Mouse (Mus musculus) forebrain, embryonic 16.5 days (tissue): ENCODE results near the gene Aifm2. TPM values are rescaled to one million over a fixed set of nuclear protein-coding genes. Genes with fewer than 3 reads are reported as not detected.

Experiments used
- ATAC-seq: fragments of 200-750 bp; cut with Nextera tagmentation; 2 replicates; pipeline ENCODE4 v1.8.0; 2017; ENCODE audit warnings: mild to moderate bottlenecking, moderate library complexity
- H3K27ac ChIP-seq: fragments of 300-500 bp; sonication (generic); 2 replicates; pipeline ENCODE4 v1.5.1; 2014; ENCODE audit warnings: low read length, control low read depth
- H3K27me3 ChIP-seq: fragments of 300-500 bp; sonication (generic); replicated peaks from 2 replicates; pipeline ENCODE4 v1.6.1; 2014; ENCODE audit warnings: low read length; ENCODE audit not compliant: control insufficient read depth, insufficient read depth
- H3K36me3 ChIP-seq: fragments of 300-500 bp; sonication (generic); 2 replicates; pipeline ENCODE4 v1.6.1; 2014; ENCODE audit not compliant: control insufficient read depth, insufficient read depth
- H3K4me1 ChIP-seq: fragments of 300-500 bp; sonication (generic); replicated peaks from 2 replicates; pipeline ENCODE4 v1.6.1; 2014; ENCODE audit warnings: low read length; ENCODE audit not compliant: control insufficient read depth, insufficient read depth
- H3K4me2 ChIP-seq: fragments of 300-500 bp; sonication (generic); 2 replicates; pipeline ENCODE4 v1.6.1; 2014; ENCODE audit warnings: mild to moderate bottlenecking, low read length, control low read depth
- H3K4me3 ChIP-seq: fragments of 300-500 bp; sonication (generic); replicated peaks from 2 replicates; pipeline ENCODE4 v1.5.1; 2014; ENCODE audit warnings: mild to moderate bottlenecking, low read length, control low read depth
- H3K9ac ChIP-seq: fragments of 300-500 bp; sonication (generic); replicated peaks from 2 replicates; pipeline ENCODE4 v1.6.1; 2014; ENCODE audit warnings: low read depth, low read length, control low read depth
- H3K9me3 ChIP-seq: fragments of 300-500 bp; sonication (generic); 2 replicates; pipeline ENCODE4 v1.6.1; 2016; ENCODE audit warnings: low read length; ENCODE audit not compliant: control insufficient read depth
- WGBS: fragments of 180-500 bp; shearing (Covaris S2); extraction: QIAGEN DNeasy Blood & Tissue Kit; methylation state at CpG from one replicate; pipeline ENCODE4 v1.1.7; 2014; 5-methylcytosine and 5-hydroxymethylcytosine counted together
- polyA plus RNA-seq: library from polyadenylated mRNA; unstranded; fragments of >200 nt; fragmentation: Nextera tagmentation; extraction: Ambion mirVana; gene quantifications from 2 replicates; pipeline ENCODE4 v1.2.1, GENCODE M21; 2015

Aifm2 gene
- 5.6 and 7.6 TPM in 2 replicates for polyA plus RNA-seq

DNA sequence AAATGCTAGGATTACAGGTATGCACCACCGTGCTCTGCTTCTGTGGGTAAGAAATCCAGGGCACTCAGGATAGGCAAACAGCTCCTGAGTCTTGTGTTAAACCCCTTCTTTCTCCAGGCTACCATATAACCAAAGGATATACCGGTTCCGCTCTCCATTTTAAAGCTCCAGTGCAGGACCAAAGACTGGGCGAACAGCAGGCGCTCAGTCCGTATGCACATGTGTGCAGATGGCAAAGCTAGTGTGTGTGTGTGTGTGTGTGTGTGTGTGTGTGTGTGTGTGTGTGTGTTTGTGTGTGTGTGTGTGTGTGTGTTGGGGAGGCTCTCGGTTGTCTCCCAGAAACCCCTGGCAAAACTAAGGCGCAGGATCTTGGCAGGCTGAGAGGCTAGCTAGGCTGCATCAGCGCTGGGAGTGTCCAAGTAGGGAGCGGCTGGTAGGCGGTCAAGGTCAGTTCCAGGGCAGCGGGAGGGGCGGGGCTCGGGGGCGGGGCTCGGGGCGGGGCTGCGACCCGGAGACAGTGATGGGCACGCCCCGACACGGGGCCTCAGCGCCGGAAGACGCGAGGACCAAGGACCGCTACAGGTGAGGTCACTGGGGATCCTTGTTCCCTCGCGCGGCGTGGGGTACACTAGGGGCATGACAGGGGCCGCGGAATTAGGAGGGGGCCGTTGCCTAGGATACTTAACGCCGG is at the start of gene Aifm2:
Gene Aifm2 (plus strand): TSS at position 493 of the 691 bp plus-strand sequence.
- peaks cover 8% of the 10 kb centered on the region for H3K4me1 ChIP-seq
- no peaks in the 10 kb centered on the region for H3K9me3 ChIP-seq
- H3K27ac ChIP-seq: no peak within 1 kb of the TSS
- H3K9ac ChIP-seq: peak within 1 kb of the TSS; percentile 54
- H3K27me3 ChIP-seq: no peaks in the 10 kb centered on the region
- 13% methylated on average over 36 of the region's 36 CpGs for WGBS
- no peaks in the 10 kb centered on the region for H3K36me3 ChIP-seq
- H3K4me2 ChIP-seq: peak within 1 kb of the TSS; percentile 80
- ATAC-seq: peak; percentile 49; the same call in 1 of the 2 replicates
- peak within 1 kb of the TSS; percentile 47 for H3K4me3 ChIP-seq

DNA sequence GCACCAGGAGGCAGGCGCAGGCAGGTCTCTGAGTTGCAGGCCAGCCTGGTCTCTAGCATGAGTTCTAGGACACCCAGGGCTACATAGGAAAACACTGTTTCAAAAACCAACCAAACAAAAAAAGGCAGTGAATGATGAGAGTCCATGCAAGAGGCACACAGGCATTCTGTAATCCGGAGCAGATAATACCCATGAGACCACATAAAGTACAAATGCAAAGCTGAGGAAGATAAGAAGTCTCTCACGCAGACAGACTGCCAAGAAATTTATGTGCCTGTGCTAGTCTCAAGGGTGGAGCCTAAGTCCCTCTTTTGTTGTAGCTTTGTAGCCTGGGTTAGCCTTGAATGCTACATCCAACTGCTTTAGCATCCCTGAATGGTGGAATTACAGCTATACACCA is 49.4 kb upstream of the Aifm2 start:
- peaks cover 28% of the 10 kb centered on the region for H3K36me3 ChIP-seq
- H3K27ac ChIP-seq: no peak overlapping the region
- H3K4me2 ChIP-seq: no peak overlapping the region
- no peak overlapping the region for H3K9ac ChIP-seq
- H3K9me3 ChIP-seq: no peaks in the 10 kb centered on the region
- no peak for ATAC-seq
- no peaks in the 10 kb centered on the region for H3K27me3 ChIP-seq
- no peak overlapping the region for H3K4me3 ChIP-seq
- H3K4me1 ChIP-seq: peaks cover 15% of the 10 kb centered on the region; the same call in 1 of the 2 replicates
- 91% methylated on average over 3 of the region's 3 CpGs for WGBS

GRCm38 (mm10) chr10:61669289-61669688 is 45.8 kb upstream of the Aifm2 start:
- no peak overlapping the region for H3K4me2 ChIP-seq
- peaks cover 37% of the 10 kb centered on the region for H3K36me3 ChIP-seq
- no peaks in the 10 kb centered on the region for H3K27me3 ChIP-seq
- 27% methylated on average over 7 of the region's 7 CpGs for WGBS
- H3K27ac ChIP-seq: no peak overlapping the region
- no peaks in the 10 kb centered on the region for H3K9me3 ChIP-seq
- H3K4me1 ChIP-seq: 0 out of 2 replicates have a peak, but pooled peaks cover 4% of the 10 kb centered on the region
- no peak overlapping the region for H3K9ac ChIP-seq
- H3K4me3 ChIP-seq: no peak overlapping the region
- ATAC-seq: peak; percentile 63; the same call in 1 of the 2 replicates

DNA sequence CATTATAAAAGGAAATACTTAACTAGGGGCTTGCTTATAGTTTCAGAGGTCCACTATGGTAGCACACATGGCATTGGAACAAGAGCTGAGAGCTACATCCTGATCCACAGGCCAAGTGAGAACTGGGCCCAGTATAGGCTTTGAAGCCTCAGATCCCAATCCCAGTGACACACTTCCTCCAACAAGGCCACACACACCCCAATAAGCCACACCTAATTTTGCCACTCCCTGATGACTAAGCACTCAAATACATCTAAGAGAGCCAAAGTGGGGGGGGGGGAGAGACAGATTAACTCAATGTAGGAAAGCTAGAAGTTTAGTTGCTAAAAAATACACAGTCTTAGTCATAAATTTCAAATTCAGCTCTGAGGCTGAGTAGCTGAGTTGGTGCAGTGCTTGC is 45.2 kb upstream of the Aifm2 start:
- H3K4me3 ChIP-seq: no peak overlapping the region
- ATAC-seq: no peak
- H3K36me3 ChIP-seq: peaks cover 38% of the 10 kb centered on the region
- H3K9me3 ChIP-seq: no peaks in the 10 kb centered on the region
- 0 out of 2 replicates have a peak, but pooled peaks cover 4% of the 10 kb centered on the region for H3K4me1 ChIP-seq
- no peaks in the 10 kb centered on the region for H3K27me3 ChIP-seq
- no peak overlapping the region for H3K4me2 ChIP-seq
- no peak overlapping the region for H3K9ac ChIP-seq
- H3K27ac ChIP-seq: no peak overlapping the region

- H3K4me2 ChIP-seq: no peak overlapping the region
- WGBS: 98% methylated on average over 3 of the region's 3 CpGs
- 0 out of 2 replicates have a peak, but pooled peaks cover 4% of the 10 kb centered on the region for H3K4me1 ChIP-seq
- H3K36me3 ChIP-seq: peaks cover 41% of the 10 kb centered on the region
- no peaks in the 10 kb centered on the region for H3K27me3 ChIP-seq
- no peak overlapping the region for H3K4me3 ChIP-seq
- no peak overlapping the region for H3K9ac ChIP-seq
- H3K9me3 ChIP-seq: no peaks in the 10 kb centered on the region
- H3K27ac ChIP-seq: no peak overlapping the region
- no peak for ATAC-seq
Measured at GRCm38 (mm10) chr10:61670758-61671157, 44.3 kb upstream of the Aifm2 start.

DNA sequence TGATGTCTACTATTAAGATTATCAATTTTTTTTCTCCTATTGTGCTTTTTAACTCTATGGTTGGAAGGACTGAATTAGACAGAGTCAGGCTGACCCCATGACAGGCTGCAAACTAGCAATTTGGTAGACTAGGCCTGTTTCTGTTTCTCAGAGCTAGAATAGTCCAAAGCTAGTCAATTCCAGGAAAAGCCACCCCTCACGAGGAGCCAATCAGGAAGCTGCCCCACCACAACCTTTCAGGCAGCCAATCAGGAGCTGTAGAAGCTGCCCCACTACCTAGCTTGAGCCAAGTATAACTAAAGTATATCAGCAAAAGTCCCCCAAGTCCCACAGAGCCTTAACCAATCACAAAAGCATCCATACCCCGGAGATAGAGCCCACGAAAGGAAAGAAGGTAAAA is 39.1 kb upstream of the Aifm2 start:
- Histone ChIP-seq H3K9ac (no peak overlapping the region), H3K4me2 (no peak overlapping the region), H3K36me3 (peaks cover 10% of the 10 kb centered on the region; the same call in 1 of the 2 replicates), H3K4me1 (peaks cover 5% of the 10 kb centered on the region; the same call in 1 of the 2 replicates), H3K27me3 (no peaks in the 10 kb centered on the region), H3K27ac (no peak overlapping the region), H3K4me3 (no peak overlapping the region), H3K9me3 (no peaks in the 10 kb centered on the region)
- no peak for ATAC-seq
- 83% methylated on average over 3 of the region's 3 CpGs for WGBS

- H3K27me3 ChIP-seq: no peaks in the 10 kb centered on the region
- H3K9me3 ChIP-seq: no peaks in the 10 kb centered on the region
- peak overlapping the region; percentile 67 for H3K4me3 ChIP-seq
- peak overlapping the region; percentile 82 for H3K9ac ChIP-seq
- H3K4me2 ChIP-seq: peak overlapping the region; percentile 66
- peak; percentile 2 for ATAC-seq
- WGBS: 35% methylated on average over 9 of the region's 9 CpGs
- H3K4me1 ChIP-seq: peaks cover 11% of the 10 kb centered on the region
- peaks cover 4% of the 10 kb centered on the region; the same call in 1 of the 2 replicates for H3K36me3 ChIP-seq
- peak overlapping the region; percentile 64; the same call in 1 of the 2 replicates for H3K27ac ChIP-seq
Measured at GRCm38 (mm10) chr10:61679545-61679944, 35.5 kb upstream of the Aifm2 start.

DNA sequence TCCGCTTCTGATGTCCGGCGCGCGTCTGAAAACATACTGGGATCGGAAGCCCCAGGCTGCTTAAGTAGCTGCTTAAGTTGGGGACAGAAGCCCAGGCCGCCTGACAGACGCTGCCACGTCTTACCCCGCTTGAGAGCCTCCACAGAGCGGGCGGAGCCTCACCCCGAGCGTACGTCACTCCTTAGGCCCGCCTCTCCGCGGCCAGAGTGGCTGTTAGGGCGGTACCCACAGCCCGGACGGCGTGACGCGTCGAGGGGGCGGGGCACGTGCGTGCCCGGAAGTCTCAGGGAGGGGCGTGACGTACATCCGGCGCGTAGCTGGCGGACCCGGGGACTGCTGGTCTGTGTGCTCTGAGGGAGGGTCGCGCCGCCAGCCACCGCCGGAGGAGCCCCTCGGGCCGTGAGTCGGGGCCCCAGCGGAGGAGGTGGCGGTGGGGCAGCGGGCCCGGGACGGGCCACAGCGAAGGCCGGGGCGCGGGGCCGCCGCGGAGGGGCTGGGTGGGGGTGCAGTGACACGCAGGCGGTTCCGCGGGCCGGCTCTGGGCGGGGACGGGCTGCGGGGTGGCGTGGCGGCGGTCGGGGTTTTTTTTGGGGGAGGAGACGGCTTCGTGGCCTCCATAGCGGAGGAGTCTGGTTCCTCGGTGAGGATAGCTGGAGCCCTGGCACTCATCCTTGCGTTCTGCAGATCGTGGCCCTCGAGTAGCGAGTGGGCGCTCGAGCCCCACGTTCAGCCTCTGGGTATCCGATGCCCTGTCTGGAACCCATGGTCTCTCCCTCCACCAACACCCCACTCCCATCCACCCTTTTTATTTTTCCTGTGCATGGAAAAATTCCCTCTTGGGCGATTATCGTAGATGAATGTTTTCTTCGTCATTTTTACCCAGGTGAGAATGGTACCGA is 34.8 kb upstream of the Aifm2 start, which contains the start of gene Sar1a:
Gene Sar1a (plus strand): TSS at position 285 of the 899 bp plus-strand sequence.
- H3K9me3 ChIP-seq: no peaks in the 10 kb centered on the region
- peaks cover 11% of the 10 kb centered on the region for H3K4me1 ChIP-seq
- WGBS: under 1% methylated on average over 72 of the region's 84 CpGs
- H3K9ac ChIP-seq: peak within 1 kb of the TSS; percentile 82
- peaks cover 4% of the 10 kb centered on the region; the same call in 1 of the 2 replicates for H3K36me3 ChIP-seq
- peak; percentile 100 for ATAC-seq
- peak within 1 kb of the TSS; percentile 67 for H3K4me3 ChIP-seq
- H3K27ac ChIP-seq: peak within 1 kb of the TSS; percentile 64
- no peaks in the 10 kb centered on the region for H3K27me3 ChIP-seq
- peak within 1 kb of the TSS; percentile 68 for H3K4me2 ChIP-seq

DNA sequence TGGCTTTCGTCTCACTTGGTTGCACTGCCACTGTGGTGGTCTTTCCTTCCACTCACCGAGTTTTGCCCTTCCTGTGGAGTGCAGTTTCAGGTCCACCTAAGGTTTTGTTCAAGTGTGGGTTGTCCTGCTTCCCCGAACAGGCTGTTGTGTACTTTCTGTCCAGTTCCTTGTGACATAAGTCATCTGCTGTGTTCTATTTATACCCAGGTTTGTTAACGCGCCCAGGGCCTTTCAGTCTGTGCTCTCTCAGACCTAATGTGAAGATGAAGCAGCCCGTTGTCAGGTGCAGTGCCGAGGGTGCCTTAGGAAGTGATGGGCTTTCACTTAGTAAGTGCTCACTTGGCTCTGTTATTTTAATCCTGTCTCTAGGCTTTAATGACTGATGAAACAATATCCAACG is 25.7 kb upstream of the Aifm2 start:
- Histone ChIP-seq H3K4me1 (no peaks in the 10 kb centered on the region), H3K27me3 (no peaks in the 10 kb centered on the region), H3K27ac (no peak overlapping the region), H3K4me2 (no peak overlapping the region), H3K4me3 (no peak overlapping the region), H3K9ac (no peak overlapping the region), H3K36me3 (peaks cover 37% of the 10 kb centered on the region), H3K9me3 (no peaks in the 10 kb centered on the region)
- 93% methylated on average over 8 of the region's 8 CpGs for WGBS
- no peak for ATAC-seq
